Mouse (Mus musculus) midbrain, embryonic 10.5 days (tissue): ENCODE measurements around the gene Ntrk2. TPM values are rescaled to one million over a fixed set of nuclear protein-coding genes. Genes with fewer than 3 reads are reported as not detected.

Experiments used
- DNase-seq: peaks from one replicate; pipeline ENCODE4 v3.0.0-alpha.2; 2017; ENCODE audit warnings: low spot score
- H3K27ac ChIP-seq: fragments of 300-500 bp; sonication (generic); replicated peaks from 2 replicates; pipeline ENCODE4 v1.5.1; 2016; ENCODE audit warnings: mild to moderate bottlenecking
- H3K27me3 ChIP-seq: fragments of 300-500 bp; sonication (generic); 2 replicates; pipeline ENCODE4 v1.6.1; 2016; ENCODE audit warnings: low read depth, mild to moderate bottlenecking; ENCODE audit not compliant: poor library complexity, severe bottlenecking
- H3K36me3 ChIP-seq: fragments of 300-500 bp; sonication (generic); 2 replicates; pipeline ENCODE4 v1.6.1; 2016; ENCODE audit warnings: mild to moderate bottlenecking, moderate library complexity
- H3K4me1 ChIP-seq: fragments of 300-500 bp; sonication (generic); 2 replicates; pipeline ENCODE4 v1.6.1; 2016
- H3K4me3 ChIP-seq: fragments of 300-500 bp; sonication (generic); 2 replicates; pipeline ENCODE4 v1.5.1; 2016; ENCODE audit warnings: mild to moderate bottlenecking, moderate library complexity
- H3K9me3 ChIP-seq: fragments of 300-500 bp; sonication (generic); replicated peaks from 2 replicates; pipeline ENCODE4 v1.6.1; 2016; ENCODE audit warnings: mild to moderate bottlenecking
- WGBS: fragments of 180-500 bp; shearing (Covaris S2); methylation state at CpG from one replicate; pipeline ENCODE4 v1.1.7; 2016; 5-methylcytosine and 5-hydroxymethylcytosine counted together
- polyA plus RNA-seq: library from polyadenylated mRNA; unstranded; fragments of >200 nt; fragmentation: Nextera tagmentation; extraction: Ambion mirVana; gene quantifications from 2 replicates; pipeline ENCODE4 v1.2.1, GENCODE M21; 2016

Ntrk2 gene
- polyA plus RNA-seq, 1 experiment from 2014 or later = 14.8 TPM

DNA sequence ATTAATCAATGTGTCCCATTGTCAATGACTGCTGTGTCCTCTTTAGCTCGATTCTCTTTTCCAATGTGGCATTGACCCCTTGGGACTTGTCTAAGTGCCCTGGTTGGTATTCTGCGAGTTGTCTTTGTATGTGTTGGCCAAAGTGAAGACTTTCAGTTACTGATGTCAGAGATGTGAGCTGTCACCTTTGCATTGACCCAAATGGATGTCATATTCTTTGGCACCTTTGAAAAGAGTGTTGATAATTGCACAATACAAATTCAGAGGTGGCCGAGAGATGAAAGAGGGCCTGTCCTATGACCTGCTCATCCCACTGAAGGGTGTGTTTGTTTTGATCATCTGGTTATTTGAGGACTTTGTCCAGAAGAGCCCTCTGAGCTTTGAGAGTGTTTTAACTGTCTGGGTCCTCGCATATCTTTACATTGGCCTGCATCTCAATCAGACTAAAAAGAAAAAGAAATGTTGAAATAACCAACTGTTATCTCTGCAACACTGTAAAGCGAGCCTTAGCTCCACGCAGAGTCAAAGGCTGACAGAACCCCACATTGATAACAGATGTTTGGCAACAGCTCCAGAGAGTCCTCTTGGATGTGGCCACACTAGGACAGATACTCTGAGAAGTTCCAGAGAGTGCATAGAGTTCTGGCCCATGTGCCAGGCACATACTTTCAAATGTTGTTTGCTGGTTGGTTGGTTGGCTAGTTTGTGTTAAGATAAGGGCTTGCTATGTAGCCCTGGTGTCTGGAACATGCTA lies 107.9 kb downstream of the Ntrk2 start:
- Histone ChIP-seq H3K4me1 (peaks cover 16% of the 10 kb centered on the region), H3K9me3 (no peaks in the 10 kb centered on the region), H3K36me3 (no peaks in the 10 kb centered on the region), H3K27me3 (no peaks in the 10 kb centered on the region), H3K27ac (no peak overlapping the region), H3K4me3 (no peak overlapping the region)
- DNase-seq = no peak
- 86% methylated on average over 6 of the region's 6 CpGs for WGBS

DNA sequence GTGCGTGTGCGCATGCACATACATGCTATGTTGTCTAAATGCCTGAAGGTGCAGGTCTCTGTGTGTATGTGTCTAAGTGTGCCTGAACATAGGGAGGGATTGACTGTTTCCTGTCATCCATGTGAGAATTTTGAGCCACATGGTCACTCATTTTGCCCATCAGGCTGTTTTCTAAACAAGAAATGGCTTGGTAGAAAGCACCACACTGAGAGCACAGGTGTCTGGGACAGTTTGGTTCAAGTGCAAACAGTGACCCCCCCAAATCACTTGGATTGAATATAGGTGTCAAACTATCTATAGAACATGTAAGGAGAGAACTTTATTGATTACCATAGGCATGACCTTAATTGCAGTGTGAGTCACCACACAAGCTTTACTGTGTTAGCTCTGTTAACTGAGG lies 110.0 kb downstream of the Ntrk2 start:
- Histone ChIP-seq H3K4me3 (no peak overlapping the region), H3K27ac (no peak overlapping the region), H3K4me1 (peaks cover 16% of the 10 kb centered on the region), H3K36me3 (no peaks in the 10 kb centered on the region), H3K27me3 (no peaks in the 10 kb centered on the region), H3K9me3 (no peaks in the 10 kb centered on the region)
- 96% methylated on average over 2 of the region's 2 CpGs for WGBS
- DNase-seq = no peak

DNA sequence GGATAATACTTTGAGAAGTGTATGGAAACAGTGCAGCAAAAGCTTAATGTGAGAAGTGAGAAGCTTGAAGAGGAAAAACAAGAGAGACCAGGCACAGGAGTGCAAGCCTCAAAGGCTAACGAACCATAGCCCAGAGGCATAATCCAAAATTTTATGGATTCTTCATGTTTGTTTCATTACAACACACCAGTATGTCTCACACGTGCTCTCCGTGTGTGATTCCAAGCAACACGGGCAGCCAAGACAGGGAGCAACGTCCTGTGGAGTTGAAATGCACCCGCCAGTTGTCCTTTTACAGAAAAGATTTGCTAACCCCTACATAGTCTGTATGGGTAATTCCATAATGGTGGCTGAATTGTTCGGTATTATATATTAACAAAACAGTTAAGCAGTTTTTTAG lies 113.9 kb downstream of the Ntrk2 start:
- Histone ChIP-seq H3K4me1 (peaks cover 6% of the 10 kb centered on the region; the same call in 1 of the 2 replicates), H3K9me3 (no peaks in the 10 kb centered on the region), H3K4me3 (no peak overlapping the region), H3K27me3 (no peaks in the 10 kb centered on the region), H3K36me3 (no peaks in the 10 kb centered on the region), H3K27ac (no peak overlapping the region)
- DNase-seq = no peak
- 91% methylated on average over 7 of the region's 7 CpGs for WGBS

DNA sequence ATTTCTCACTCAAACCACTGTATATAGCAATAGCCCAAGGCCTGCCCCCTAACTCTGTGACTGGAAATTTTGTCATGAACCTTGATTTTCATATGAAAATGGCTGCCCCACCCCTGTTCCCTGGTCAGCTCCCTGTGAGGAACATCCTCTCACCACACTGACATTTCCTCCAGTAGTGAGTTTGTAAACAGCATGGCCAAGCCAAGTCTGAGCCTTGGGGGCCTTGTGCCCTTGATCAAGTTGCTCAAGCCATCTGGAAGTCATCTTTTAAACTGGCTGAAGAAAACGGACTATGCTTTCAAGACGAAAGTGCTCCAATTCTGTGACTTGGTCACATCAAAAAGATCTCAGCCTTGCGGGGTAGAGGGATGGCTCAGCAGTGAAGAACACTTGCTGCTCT lies 114.9 kb downstream of the Ntrk2 start:
- WGBS = 90% methylated on average over 3 of the region's 3 CpGs

DNA sequence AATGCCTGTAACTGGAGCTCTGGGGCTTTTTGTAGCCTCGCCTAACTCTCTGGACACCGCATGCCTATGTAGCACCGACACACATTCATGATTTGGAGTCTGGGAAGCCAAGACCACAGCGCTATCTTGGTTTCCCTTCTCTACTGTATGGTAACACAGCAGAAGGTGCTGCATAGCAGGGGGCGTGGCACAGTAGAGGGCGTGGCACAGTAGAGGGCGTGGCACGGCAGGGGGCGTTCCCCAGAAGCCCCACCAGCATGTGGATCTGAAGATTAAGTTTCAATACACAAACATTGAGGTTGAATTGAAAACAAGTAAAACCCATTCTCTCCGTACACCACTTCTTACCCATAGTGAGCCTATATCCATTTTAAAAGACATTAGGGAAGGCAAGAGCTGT lies 115.3 kb downstream of the Ntrk2 start:
- 90% methylated on average over 10 of the region's 10 CpGs for WGBS

More for the DNA sequence above, 114.9 kb downstream of the Ntrk2 start:
- Histone ChIP-seq H3K4me1 (peaks cover 6% of the 10 kb centered on the region; the same call in 1 of the 2 replicates), H3K36me3 (no peaks in the 10 kb centered on the region), H3K9me3 (no peaks in the 10 kb centered on the region), H3K27ac (no peak overlapping the region), H3K27me3 (no peaks in the 10 kb centered on the region), H3K4me3 (no peak overlapping the region)
- DNase-seq = no peak

DNA sequence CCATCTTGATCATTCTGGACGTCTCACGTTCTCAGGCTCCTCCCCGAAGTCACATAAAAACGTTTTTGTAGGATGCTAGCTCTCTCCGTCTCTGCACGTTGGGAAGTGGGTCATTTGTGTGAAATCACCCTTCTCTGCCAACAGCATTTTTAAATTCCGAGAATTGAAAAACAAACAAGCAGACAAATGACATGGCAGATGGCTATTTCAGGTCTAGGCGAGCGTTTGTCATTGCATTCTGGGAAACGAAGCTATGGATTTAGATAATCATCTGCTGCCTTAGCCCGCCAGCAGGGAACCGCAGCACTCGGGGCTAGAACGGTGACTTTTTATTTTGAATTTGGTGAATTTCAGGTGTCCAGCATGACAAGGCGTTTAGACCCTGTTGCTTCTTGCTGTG lies 115.8 kb downstream of the Ntrk2 start:
- no peak overlapping the region for H3K27ac ChIP-seq
- H3K36me3 ChIP-seq = no peaks in the 10 kb centered on the region
- H3K9me3 ChIP-seq = no peaks in the 10 kb centered on the region
- DNase-seq = no peak
- no peak overlapping the region for H3K4me3 ChIP-seq
- peaks cover 6% of the 10 kb centered on the region; the same call in 1 of the 2 replicates for H3K4me1 ChIP-seq
- WGBS = 90% methylated on average over 15 of the region's 15 CpGs
- H3K27me3 ChIP-seq = no peaks in the 10 kb centered on the region

More for the DNA sequence above, 115.3 kb downstream of the Ntrk2 start:
- Histone ChIP-seq H3K27ac (no peak overlapping the region), H3K9me3 (no peaks in the 10 kb centered on the region), H3K36me3 (no peaks in the 10 kb centered on the region), H3K4me1 (peaks cover 6% of the 10 kb centered on the region; the same call in 1 of the 2 replicates), H3K4me3 (no peak overlapping the region), H3K27me3 (no peaks in the 10 kb centered on the region)
- DNase-seq = no peak

DNA sequence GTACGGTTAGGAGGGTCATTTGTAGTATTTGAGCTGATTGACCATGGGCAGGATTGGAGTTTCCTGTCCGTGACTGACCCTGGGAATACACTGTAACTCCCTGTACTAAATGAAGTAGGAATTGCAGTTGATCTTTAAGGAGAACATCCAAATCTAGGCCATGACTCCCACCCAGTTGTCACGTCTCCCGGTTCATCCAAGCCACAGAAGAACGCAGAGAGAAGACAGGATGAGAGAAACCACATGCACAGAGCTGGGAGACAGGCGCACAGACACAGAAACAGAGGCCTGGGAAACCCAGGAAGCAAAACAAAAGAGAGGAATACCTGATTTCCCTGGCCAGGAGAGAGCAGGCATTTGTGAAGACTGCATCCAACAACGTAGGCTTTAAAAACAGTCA lies 117.1 kb downstream of the Ntrk2 start:
- H3K4me3 ChIP-seq = no peak overlapping the region
- 0 out of 2 replicates have a peak overlapping the region, but pooled peaks have one; percentile 15 for H3K27ac ChIP-seq
- peaks cover 15% of the 10 kb centered on the region for H3K4me1 ChIP-seq
- DNase-seq = no peak
- H3K36me3 ChIP-seq = no peaks in the 10 kb centered on the region
- no peaks in the 10 kb centered on the region for H3K27me3 ChIP-seq
- H3K9me3 ChIP-seq = no peaks in the 10 kb centered on the region
- 91% methylated on average over 7 of the region's 7 CpGs for WGBS

DNA sequence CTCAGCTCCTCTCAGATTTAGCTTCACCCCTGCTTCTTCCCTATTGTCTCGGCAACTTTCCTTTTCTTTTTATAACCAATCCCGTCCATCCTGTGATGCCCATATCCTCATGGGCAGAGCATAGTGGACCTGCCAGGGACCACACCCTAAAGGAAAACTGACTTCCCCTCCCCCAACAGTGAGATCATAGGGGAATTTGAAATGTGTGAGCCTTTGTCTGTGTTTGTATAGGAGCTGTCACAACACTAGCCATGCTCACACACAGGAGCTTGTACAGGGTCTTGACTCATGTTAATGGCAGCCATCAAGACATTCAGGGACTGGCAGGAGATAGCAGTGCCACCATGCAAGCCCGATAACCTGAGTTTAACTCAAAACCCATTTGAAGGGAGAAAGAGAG lies 118.1 kb downstream of the Ntrk2 start:
- no peaks in the 10 kb centered on the region for H3K36me3 ChIP-seq
- WGBS = 86% methylated on average over 3 of the region's 3 CpGs

DNA sequence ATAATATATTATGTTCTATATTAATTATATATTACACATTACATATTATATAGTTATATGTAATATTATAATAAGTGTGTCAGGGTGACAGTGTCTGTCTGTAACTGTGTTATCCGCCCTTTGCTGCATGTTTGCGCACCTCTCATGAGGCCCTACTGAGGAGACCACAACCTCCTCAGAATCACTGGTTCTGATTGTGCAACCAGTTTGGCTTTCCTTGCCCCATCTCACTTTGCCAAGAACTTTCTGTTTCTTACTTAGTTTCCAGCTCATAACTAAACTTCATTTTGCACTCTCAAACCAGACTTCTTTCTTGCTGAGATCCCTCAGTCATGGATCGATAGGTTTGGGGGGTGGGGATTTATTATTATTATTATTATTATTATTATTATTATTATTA lies 120.8 kb downstream of the Ntrk2 start:
- Histone ChIP-seq H3K36me3 (no peaks in the 10 kb centered on the region), H3K27me3 (no peaks in the 10 kb centered on the region), H3K27ac (no peak overlapping the region), H3K9me3 (no peaks in the 10 kb centered on the region), H3K4me3 (no peak overlapping the region), H3K4me1 (peaks cover 25% of the 10 kb centered on the region)
- no peak for DNase-seq
- WGBS = 92% methylated on average over 3 of the region's 3 CpGs

More for the DNA sequence above, 118.1 kb downstream of the Ntrk2 start:
- no peak overlapping the region for H3K27ac ChIP-seq
- DNase-seq = no peak
- H3K4me3 ChIP-seq = no peak overlapping the region
- H3K27me3 ChIP-seq = no peaks in the 10 kb centered on the region
- peaks cover 22% of the 10 kb centered on the region for H3K4me1 ChIP-seq
- no peaks in the 10 kb centered on the region for H3K9me3 ChIP-seq

DNA sequence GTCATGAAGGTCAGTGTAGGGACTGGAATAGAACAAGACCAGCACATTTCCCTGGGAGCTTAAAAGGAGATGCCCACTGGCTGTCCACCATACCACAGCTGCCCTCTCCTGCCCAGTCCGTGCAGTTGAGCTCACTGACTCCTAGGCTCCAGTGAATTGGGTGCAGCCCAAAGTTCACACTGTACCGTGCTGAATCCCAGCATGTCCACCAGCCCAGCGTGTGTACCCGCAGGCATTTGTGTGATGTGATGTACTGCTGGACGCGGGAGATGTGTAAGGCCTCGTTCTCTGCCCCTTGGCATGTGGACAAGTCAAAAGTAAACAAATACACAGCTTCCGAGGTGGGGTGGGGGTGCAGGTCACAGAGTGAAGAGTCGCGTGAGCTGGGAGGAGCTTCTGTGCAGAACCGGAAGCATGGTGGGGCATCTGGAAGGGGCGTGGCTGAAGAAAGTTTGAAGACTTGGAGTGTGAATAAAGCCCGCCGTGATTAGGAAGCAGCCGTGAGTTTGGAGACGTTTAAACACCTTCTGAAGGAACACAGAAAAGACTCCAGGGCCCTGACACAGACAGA lies 121.4 kb downstream of the Ntrk2 start:
- 86% methylated on average over 16 of the region's 16 CpGs for WGBS
- H3K4me1 ChIP-seq = peaks cover 26% of the 10 kb centered on the region
- DNase-seq = no peak

DNA sequence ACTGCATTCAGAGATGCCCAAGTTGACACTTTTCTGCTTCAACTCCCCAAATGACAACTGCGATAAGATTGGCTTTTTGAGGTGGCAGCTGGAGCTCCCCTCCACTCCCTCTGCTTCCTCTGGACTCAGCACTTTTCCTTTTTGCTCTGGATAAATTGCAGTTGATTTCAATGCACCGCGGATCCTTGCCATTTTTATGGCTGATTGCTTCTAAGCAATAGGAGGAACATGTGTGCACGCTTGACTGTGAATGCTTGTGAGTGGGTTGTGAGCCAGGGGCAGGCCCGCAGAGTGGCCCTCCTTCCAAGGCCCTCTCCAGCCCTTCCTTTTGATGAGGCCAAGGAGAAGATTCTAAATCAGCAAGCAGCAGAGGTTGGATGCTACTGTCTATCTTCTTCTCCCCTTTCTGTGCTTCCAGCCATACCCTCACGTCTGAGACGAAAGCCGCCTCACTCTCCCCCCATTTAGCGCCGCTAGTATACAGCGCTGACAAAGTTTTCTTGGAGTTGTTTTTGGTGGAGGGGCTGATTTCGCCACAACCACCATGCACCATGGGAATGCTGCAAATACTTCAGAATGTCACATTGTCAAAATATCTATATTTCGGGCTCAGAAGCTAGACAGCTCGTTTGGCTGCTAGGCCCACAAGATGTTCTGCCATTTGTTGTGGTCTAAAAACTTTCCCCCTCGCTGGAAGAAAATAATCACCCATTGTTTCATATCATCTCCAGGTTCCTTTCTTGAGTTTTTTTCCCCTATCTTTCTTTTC lies 122.5 kb downstream of the Ntrk2 start:
- Histone ChIP-seq H3K4me1 (peaks cover 37% of the 10 kb centered on the region), H3K4me3 (no peak overlapping the region), H3K27me3 (no peaks in the 10 kb centered on the region), H3K9me3 (no peaks in the 10 kb centered on the region), H3K36me3 (no peaks in the 10 kb centered on the region), H3K27ac (no peak overlapping the region)
- 83% methylated on average over 15 of the region's 15 CpGs for WGBS
- DNase-seq = no peak

More for the DNA sequence above, 121.4 kb downstream of the Ntrk2 start:
- Histone ChIP-seq H3K36me3 (no peaks in the 10 kb centered on the region), H3K9me3 (no peaks in the 10 kb centered on the region), H3K27me3 (no peaks in the 10 kb centered on the region), H3K4me3 (no peak overlapping the region), H3K27ac (no peak overlapping the region; the same call in 1 of the 2 replicates)

DNA sequence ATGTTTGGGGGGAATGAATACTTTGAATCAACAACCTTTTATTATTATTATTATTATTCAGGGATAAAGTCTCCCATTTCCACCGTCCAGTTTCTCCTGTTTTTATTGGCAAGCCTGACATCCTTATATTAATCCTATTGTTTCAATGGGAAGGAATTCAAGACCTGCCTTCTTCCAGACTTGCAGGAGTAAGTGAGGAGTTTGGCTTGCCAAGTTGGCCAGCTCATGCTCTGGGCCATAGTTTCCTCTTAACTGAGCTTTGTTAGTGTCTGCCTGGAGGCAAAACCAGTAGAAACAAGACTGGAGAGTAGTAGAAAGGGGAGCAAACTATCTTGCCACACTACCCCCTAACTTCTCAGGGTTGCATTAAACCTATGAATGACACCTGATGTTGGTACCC lies 123.8 kb downstream of the Ntrk2 start:
- H3K4me1 ChIP-seq = peaks cover 33% of the 10 kb centered on the region
- no peak overlapping the region for H3K27ac ChIP-seq
- 63% methylated on average over 1 of the region's 1 CpGs for WGBS

More for the DNA sequence above, 123.8 kb downstream of the Ntrk2 start:
- Histone ChIP-seq H3K36me3 (no peaks in the 10 kb centered on the region), H3K4me3 (no peak overlapping the region), H3K27me3 (0 out of 2 replicates have a peak, but pooled peaks cover 3% of the 10 kb centered on the region), H3K9me3 (no peaks in the 10 kb centered on the region)
- no peak for DNase-seq
